Mouse (Mus musculus): ENCODE measurements around the gene Arhgap44. TPM values are rescaled to one million over a fixed set of nuclear protein-coding genes. Genes with fewer than 3 reads are reported as not detected.

Arhgap44 gene
- polyA plus RNA-seq, 1 experiment from 2014 or later = 6.3 TPM

- WGBS = 86% methylated on average over 1 of the region's 1 CpGs
- Histone ChIP-seq H3K9me3 (replicated peaks; ENCODE audit: low read length) (no peaks in the 10 kb centered on the region), H3K4me2 (ENCODE audit: low read length) (no peak overlapping the region), H3K9ac (ENCODE audit: low read depth, low read length) (no peak overlapping the region), H3K27ac (no peak overlapping the region), H3K4me3 (replicated peaks; ENCODE audit: low read depth, low read length) (no peak overlapping the region), H3K27me3 (ENCODE audit: insufficient read depth, low read length) (no peaks in the 10 kb centered on the region), H3K4me1 (replicated peaks; ENCODE audit: insufficient read depth, low read length) (no peaks in the 10 kb centered on the region), H3K36me3 (ENCODE audit: insufficient read depth, low read length) (no peaks in the 10 kb centered on the region)
- ATAC-seq (replicated peaks; ENCODE audit: low FRiP score, low read depth) (no peak), DNase-seq (ENCODE audit: low spot score) (no peak)
- TF ChIP-seq CTCF (IDR thresholded peaks at IDR 0.05; ENCODE audit: low read depth) = no peak
Measured at GRCm38 (mm10) chr11:65016754-65017153, 146.0 kb downstream of the Arhgap44 start.

GRCm38 (mm10) chr11:65013906-65014305 lies 148.9 kb downstream of the Arhgap44 start:
- DNase-seq (ENCODE audit: low spot score) (no peak), ATAC-seq (replicated peaks; ENCODE audit: low FRiP score, low read depth) (no peak)
- no peak for TF ChIP-seq CTCF (IDR thresholded peaks at IDR 0.05; ENCODE audit: low read depth)
- Histone ChIP-seq H3K27me3 (ENCODE audit: insufficient read depth, low read length) (no peaks in the 10 kb centered on the region), H3K27ac (no peak overlapping the region), H3K9me3 (replicated peaks; ENCODE audit: low read length) (no peaks in the 10 kb centered on the region), H3K4me3 (replicated peaks; ENCODE audit: low read depth, low read length) (no peak overlapping the region), H3K4me1 (replicated peaks; ENCODE audit: insufficient read depth, low read length) (no peaks in the 10 kb centered on the region), H3K9ac (ENCODE audit: low read depth, low read length) (no peak overlapping the region), H3K4me2 (ENCODE audit: low read length) (no peak overlapping the region), H3K36me3 (ENCODE audit: insufficient read depth, low read length) (no peaks in the 10 kb centered on the region)
- WGBS = 55% methylated on average over 6 of the region's 6 CpGs

DNA sequence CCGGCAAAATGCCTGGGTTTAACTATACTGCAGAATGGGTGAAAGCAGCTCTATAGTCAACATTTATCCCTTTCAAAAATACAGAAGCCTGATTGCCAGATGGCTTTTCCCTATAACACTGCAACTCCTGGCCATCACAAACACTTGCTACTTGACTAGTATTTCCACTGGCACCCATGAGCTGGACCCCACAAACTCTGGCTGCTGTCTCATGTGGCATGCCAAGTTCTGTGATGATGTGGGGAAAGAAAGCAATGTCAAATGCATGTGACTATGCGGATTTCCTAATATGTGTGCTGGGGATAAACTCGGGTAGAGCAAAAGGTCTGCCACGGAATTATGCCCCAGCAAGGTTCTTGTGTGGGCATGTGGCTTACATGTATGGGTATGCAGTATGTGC lies 156.7 kb downstream of the Arhgap44 start:
- no peak for TF ChIP-seq CTCF (IDR thresholded peaks at IDR 0.05; ENCODE audit: low read depth)
- H3K27me3 ChIP-seq (ENCODE audit: insufficient read depth, low read length) = no peaks in the 10 kb centered on the region
- DNase-seq (ENCODE audit: low spot score) (no peak), ATAC-seq (replicated peaks; ENCODE audit: low FRiP score, low read depth) (no peak)
- H3K9ac ChIP-seq (ENCODE audit: low read depth, low read length) = no peak overlapping the region
- H3K4me3 ChIP-seq (replicated peaks; ENCODE audit: low read depth, low read length) = no peak overlapping the region
- WGBS = 91% methylated on average over 4 of the region's 4 CpGs
- no peak overlapping the region for H3K27ac ChIP-seq
- no peaks in the 10 kb centered on the region for H3K9me3 ChIP-seq (replicated peaks; ENCODE audit: low read length)
- H3K36me3 ChIP-seq (ENCODE audit: insufficient read depth, low read length) = peaks cover 14% of the 10 kb centered on the region; the same call in 1 of the 2 replicates
- H3K4me2 ChIP-seq (ENCODE audit: low read length) = no peak overlapping the region
- no peaks in the 10 kb centered on the region for H3K4me1 ChIP-seq (replicated peaks; ENCODE audit: insufficient read depth, low read length)

DNA sequence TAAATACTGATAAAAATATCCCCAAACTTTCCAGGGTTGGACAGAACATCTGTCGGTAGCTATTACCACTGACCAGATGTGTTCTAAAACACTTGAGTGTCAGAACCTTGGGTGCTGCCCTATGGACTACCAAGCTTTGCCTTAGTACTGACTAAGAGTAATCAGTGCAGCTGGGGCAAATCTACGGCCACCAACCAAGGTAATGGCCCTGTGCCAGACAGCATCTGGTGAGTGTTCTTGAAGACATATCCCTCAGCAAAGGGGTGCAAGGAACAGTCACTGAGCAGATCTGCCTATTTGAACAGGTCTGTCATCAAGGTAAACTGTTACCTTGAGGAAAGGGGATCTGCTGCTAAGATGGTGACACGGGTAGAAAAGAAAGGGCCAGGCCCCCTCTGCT lies 157.9 kb downstream of the Arhgap44 start:
- TF ChIP-seq CTCF (IDR thresholded peaks at IDR 0.05; ENCODE audit: low read depth) = no peak
- Histone ChIP-seq H3K9me3 (replicated peaks; ENCODE audit: low read length) (no peaks in the 10 kb centered on the region), H3K36me3 (ENCODE audit: insufficient read depth, low read length) (peaks cover 20% of the 10 kb centered on the region; the same call in 1 of the 2 replicates), H3K27ac (no peak overlapping the region), H3K27me3 (ENCODE audit: insufficient read depth, low read length) (no peaks in the 10 kb centered on the region), H3K4me3 (replicated peaks; ENCODE audit: low read depth, low read length) (no peak overlapping the region), H3K4me1 (replicated peaks; ENCODE audit: insufficient read depth, low read length) (no peaks in the 10 kb centered on the region), H3K9ac (ENCODE audit: low read depth, low read length) (no peak overlapping the region), H3K4me2 (ENCODE audit: low read length) (no peak overlapping the region)
- ATAC-seq (replicated peaks; ENCODE audit: low FRiP score, low read depth) (no peak), DNase-seq (ENCODE audit: low spot score) (no peak)
- WGBS = 85% methylated on average over 3 of the region's 3 CpGs

DNA sequence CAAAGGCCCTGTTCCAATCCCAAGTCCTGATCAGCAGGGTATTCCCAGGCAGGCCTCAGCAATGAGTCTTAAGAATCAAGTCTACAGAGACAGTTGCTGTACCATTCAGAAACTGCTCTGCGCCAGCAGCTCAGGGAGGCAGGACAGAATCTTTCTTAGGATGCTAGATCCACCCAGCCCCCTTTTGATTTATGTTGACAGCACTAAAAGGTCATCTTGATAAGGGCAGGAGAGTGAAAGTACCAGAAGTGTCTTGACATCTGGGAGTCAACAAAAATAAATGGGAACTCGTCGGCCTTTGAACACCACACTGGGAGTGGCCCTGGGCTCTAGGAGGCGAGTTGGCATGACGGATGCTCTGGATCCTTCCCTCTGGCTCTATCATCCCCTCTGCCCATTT lies 159.2 kb downstream of the Arhgap44 start:
- no peak overlapping the region for H3K27ac ChIP-seq
- H3K4me1 ChIP-seq (replicated peaks; ENCODE audit: insufficient read depth, low read length) = no peaks in the 10 kb centered on the region
- no peak overlapping the region for H3K4me3 ChIP-seq (replicated peaks; ENCODE audit: low read depth, low read length)
- ATAC-seq (replicated peaks; ENCODE audit: low FRiP score, low read depth) = no peak
- no peak for TF ChIP-seq CTCF (IDR thresholded peaks at IDR 0.05; ENCODE audit: low read depth)
- H3K36me3 ChIP-seq (ENCODE audit: insufficient read depth, low read length) = peaks cover 32% of the 10 kb centered on the region
- 53% methylated on average over 5 of the region's 5 CpGs for WGBS
- no peaks in the 10 kb centered on the region for H3K9me3 ChIP-seq (replicated peaks; ENCODE audit: low read length)
- DNase-seq (ENCODE audit: low spot score) = no peak
- no peaks in the 10 kb centered on the region for H3K27me3 ChIP-seq (ENCODE audit: insufficient read depth, low read length)
- no peak overlapping the region for H3K9ac ChIP-seq (ENCODE audit: low read depth, low read length)
- H3K4me2 ChIP-seq (ENCODE audit: low read length) = no peak overlapping the region

DNA sequence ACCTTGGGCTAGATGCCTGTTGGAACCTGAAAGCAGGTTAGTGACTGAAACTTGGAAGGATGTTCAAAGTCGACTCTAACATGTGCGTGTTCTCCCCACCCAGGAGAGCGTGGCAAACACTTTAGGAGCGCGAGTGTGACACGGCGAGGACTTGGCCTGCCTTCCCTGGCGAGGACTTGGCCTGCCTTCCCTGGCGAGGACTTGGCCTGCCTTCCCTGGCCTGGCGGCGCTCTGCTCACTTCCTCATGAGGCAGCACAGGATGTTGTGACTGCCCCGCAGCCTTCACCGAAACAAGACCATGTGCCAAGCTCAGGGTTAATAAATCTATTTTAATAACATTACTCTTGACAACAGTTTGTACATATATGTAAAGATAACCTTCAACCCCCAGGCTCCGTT lies 161.0 kb downstream of the Arhgap44 start:
- 88% methylated on average over 14 of the region's 14 CpGs for WGBS
- Histone ChIP-seq H3K4me2 (ENCODE audit: low read length) (no peak overlapping the region), H3K4me1 (replicated peaks; ENCODE audit: insufficient read depth, low read length) (no peaks in the 10 kb centered on the region), H3K27ac (no peak overlapping the region), H3K9ac (ENCODE audit: low read depth, low read length) (no peak overlapping the region), H3K27me3 (ENCODE audit: insufficient read depth, low read length) (no peaks in the 10 kb centered on the region), H3K36me3 (ENCODE audit: insufficient read depth, low read length) (peaks cover 42% of the 10 kb centered on the region), H3K4me3 (replicated peaks; ENCODE audit: low read depth, low read length) (no peak overlapping the region), H3K9me3 (replicated peaks; ENCODE audit: low read length) (no peaks in the 10 kb centered on the region)
- ATAC-seq (replicated peaks; ENCODE audit: low FRiP score, low read depth) (no peak), DNase-seq (ENCODE audit: low spot score) (no peak)
- no peak for TF ChIP-seq CTCF (IDR thresholded peaks at IDR 0.05; ENCODE audit: low read depth)

DNA sequence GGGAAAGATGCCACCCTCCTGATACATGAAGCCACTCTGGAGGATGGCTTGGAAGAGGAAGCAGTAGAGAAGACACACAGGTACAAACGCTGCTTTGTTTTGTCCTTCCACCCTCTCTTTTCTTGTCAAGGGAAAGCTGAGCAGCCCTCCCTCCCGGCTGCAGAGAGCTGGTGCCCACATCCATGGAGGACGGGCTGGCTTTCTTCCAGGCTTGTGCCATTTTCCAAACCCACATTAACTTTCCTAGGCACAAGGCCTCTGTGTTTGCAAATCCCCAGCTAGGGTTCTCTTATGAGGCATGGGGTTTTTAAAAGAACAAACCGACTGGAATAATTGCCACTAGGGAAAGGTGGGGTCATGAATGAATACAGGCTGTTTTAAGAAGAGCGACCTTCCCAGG lies 163.1 kb downstream of the Arhgap44 start:
- Histone ChIP-seq H3K27ac (no peak overlapping the region), H3K9ac (ENCODE audit: low read depth, low read length) (no peak overlapping the region), H3K4me2 (ENCODE audit: low read length) (no peak overlapping the region), H3K4me1 (replicated peaks; ENCODE audit: insufficient read depth, low read length) (no peaks in the 10 kb centered on the region), H3K36me3 (ENCODE audit: insufficient read depth, low read length) (peaks cover 53% of the 10 kb centered on the region), H3K9me3 (replicated peaks; ENCODE audit: low read length) (no peaks in the 10 kb centered on the region), H3K4me3 (replicated peaks; ENCODE audit: low read depth, low read length) (no peak overlapping the region), H3K27me3 (ENCODE audit: insufficient read depth, low read length) (no peaks in the 10 kb centered on the region)
- WGBS = 91% methylated on average over 5 of the region's 5 CpGs
- DNase-seq (ENCODE audit: low spot score) (no peak), ATAC-seq (replicated peaks; ENCODE audit: low FRiP score, low read depth) (no peak)
- no peak for TF ChIP-seq CTCF (IDR thresholded peaks at IDR 0.05; ENCODE audit: low read depth)

Measured in kidney, postnatal 0 days (tissue).